Mouse (Mus musculus): ENCODE data around the gene Pias4.

GRCm38 (mm10) chr10:81216810-81217209 is 49.1 kb upstream of the Pias4 start:
- TF ChIP-seq CTCF (IDR thresholded peaks at IDR 0.05; ENCODE audit: low read depth, low read length) (no peak), POLR2A (IDR thresholded peaks at IDR 0.05; ENCODE audit: extremely low read depth, insufficient read depth, low read length) (no peak)
